Mouse (Mus musculus) myocyte (in vitro differentiated cells): Measurements from ENCODE around the gene Cxxc4. TPM values are rescaled to one million over a fixed set of nuclear protein-coding genes. Genes with fewer than 3 reads are reported as not detected.
"Not testable (repeated sequence)": the region's sequence is repeated elsewhere in the genome, so short reads cannot be mapped to it uniquely, and the experiment has no call there.

Source experiments
- H3K27me3 ChIP-seq: one replicate; pipeline ENCODE4 v1.6.1; 2011; ENCODE audit not compliant: control insufficient read depth, insufficient read depth, insufficient read length
- H3K36me3 ChIP-seq: one replicate; pipeline ENCODE4 v1.6.1; 2011; ENCODE audit not compliant: control insufficient read depth, insufficient read depth
- H3K4me2 ChIP-seq: one replicate; pipeline ENCODE4 v1.6.1; 2011; ENCODE audit warnings: low read depth, control low read depth
- H3K4me3 ChIP-seq: one replicate; pipeline ENCODE4 v1.5.1; 2011; ENCODE audit warnings: mild to moderate bottlenecking, control low read depth, moderate library complexity
- H3K79me2 ChIP-seq: one replicate; pipeline ENCODE4 v1.6.1; 2011; ENCODE audit not compliant: control insufficient read depth, insufficient read depth
- H3ac ChIP-seq: one replicate; pipeline ENCODE4 v1.6.1; 2011; ENCODE audit not compliant: control insufficient read depth, insufficient read length
- CEBPB ChIP-seq: IDR thresholded peaks from 2 replicates; pipeline ENCODE4 v1.6.1; 2011; ENCODE audit warnings: mild to moderate bottlenecking, moderate library complexity; ENCODE audit not compliant: poor library complexity, insufficient read depth, severe bottlenecking
- E2F4 ChIP-seq: IDR thresholded peaks from one replicate; pipeline ENCODE4 v1.6.1; 2011; ENCODE audit warnings: mild to moderate bottlenecking, control low read depth, moderate library complexity; ENCODE audit not compliant: insufficient read depth
- MAX ChIP-seq: IDR thresholded peaks from one replicate; pipeline ENCODE4 v1.6.1; 2011; ENCODE audit warnings: low read depth, mild to moderate bottlenecking, control low read depth
- MYOD1 ChIP-seq, 3 experiments: IDR thresholded peaks; one replicate each; pipeline ENCODE4 v1.6.1; 2011; ENCODE audit warnings: control low read depth in 2 of 3, low read depth in 2 of 3, mild to moderate bottlenecking in 2 of 3, moderate library complexity in 1 of 3; ENCODE audit not compliant: insufficient read length in 2 of 3, control insufficient read depth in 1 of 3
- MYOG ChIP-seq, 3 experiments: IDR thresholded peaks; one replicate each; pipeline ENCODE4 v1.6.1; 2011; ENCODE audit warnings: control low read depth in 2 of 3, low read depth in 2 of 3, mild to moderate bottlenecking in 2 of 3; ENCODE audit not compliant: insufficient read length in 2 of 3, control insufficient read depth in 1 of 3, insufficient read depth in 1 of 3
- POLR2A ChIP-seq: IDR thresholded peaks from one replicate; pipeline ENCODE4 v1.6.1; 2011; ENCODE audit warnings: low read depth, mild to moderate bottlenecking, control low read depth, moderate library complexity; ENCODE audit not compliant: insufficient read length
- POLR2AphosphoS2 ChIP-seq: IDR thresholded peaks from one replicate; pipeline ENCODE4 v1.6.1; 2011; ENCODE audit warnings: low read depth, control low read depth; ENCODE audit not compliant: insufficient read length
- REST ChIP-seq: IDR thresholded peaks from one replicate; pipeline ENCODE4 v1.6.1; 2011; ENCODE audit warnings: mild to moderate bottlenecking, control low read depth, moderate library complexity; ENCODE audit not compliant: insufficient read depth, insufficient read length
- SRF ChIP-seq: IDR thresholded peaks from one replicate; pipeline ENCODE4 v1.6.1; 2011; ENCODE audit warnings: low read depth; ENCODE audit not compliant: control insufficient read depth, insufficient read length
- TCF12 ChIP-seq: IDR thresholded peaks from one replicate; pipeline ENCODE4 v1.6.1; 2011; ENCODE audit warnings: mild to moderate bottlenecking, control low read depth; ENCODE audit not compliant: poor library complexity, insufficient read depth, severe bottlenecking
- TCF3 ChIP-seq: IDR thresholded peaks from one replicate; pipeline ENCODE4 v1.6.1; 2011; ENCODE audit warnings: low read depth, control low read depth; ENCODE audit not compliant: insufficient read length
- USF1 ChIP-seq: IDR thresholded peaks from one replicate; pipeline ENCODE4 v1.6.1; 2011; ENCODE audit warnings: low read depth, mild to moderate bottlenecking, control low read depth, moderate library complexity
- polyA plus RNA-seq: library from polyadenylated mRNA; unstranded; fragments of >200 nt; fragmentation: generic; extraction: Trizol; gene quantifications from one replicate; pipeline ENCODE4 v1.2.1, GENCODE M21; 2012; ENCODE audit warnings: missing spikeins

Gene Cxxc4
- polyA plus RNA-seq, 1 experiment, result 0.01 TPM

DNA sequence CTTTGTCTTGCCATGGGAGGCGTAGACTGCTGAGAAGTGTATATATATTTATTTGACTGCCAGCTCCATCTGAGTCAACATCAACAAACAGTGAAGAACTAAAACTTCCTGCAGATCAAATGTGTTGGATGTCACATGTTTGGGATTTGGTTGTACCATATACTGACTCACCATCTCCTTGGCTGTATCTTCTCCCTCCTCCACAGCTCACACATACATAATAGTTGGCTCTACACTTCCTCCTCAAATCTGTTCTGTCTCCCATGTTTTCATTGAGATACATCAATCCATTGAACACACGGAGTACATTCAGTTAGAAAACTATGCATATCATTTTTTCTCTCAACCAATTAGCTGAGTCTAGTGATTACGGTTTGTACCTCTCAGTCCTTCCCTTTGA is 29.7 kb upstream of the Cxxc4 start:
- no peak overlapping the region for H3K4me2 ChIP-seq
- no peak for TF ChIP-seq CEBPB
- no peak for TF ChIP-seq POLR2A
- TF ChIP-seq SRF, result no peak
- H3K79me2 ChIP-seq, result no peaks in the 10 kb centered on the region
- H3K4me3 ChIP-seq, result no peak overlapping the region
- H3K36me3 ChIP-seq, result no peaks in the 10 kb centered on the region
- H3K27me3 ChIP-seq, result no peaks in the 10 kb centered on the region
- no peak overlapping the region for H3ac ChIP-seq

DNA sequence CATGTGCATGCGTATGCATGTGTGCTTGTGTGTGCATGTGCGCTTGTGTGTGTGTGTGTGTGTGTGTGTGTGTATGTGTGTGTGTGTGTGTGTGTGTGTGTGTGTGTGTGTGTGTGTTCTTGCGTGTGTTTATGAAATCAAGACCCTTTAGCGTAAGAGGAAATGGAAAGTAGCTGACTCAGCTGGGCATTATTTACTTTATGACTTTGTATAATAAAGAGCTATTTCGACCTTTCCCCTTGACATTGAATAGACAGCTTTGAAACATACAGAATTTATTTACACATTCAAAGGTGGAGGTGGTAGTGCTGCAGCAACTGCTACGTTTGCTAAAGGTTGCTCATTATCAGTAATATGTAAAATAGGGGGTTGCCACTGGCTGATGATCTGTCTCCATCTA is 25.3 kb upstream of the Cxxc4 start:
- Histone ChIP-seq H3K36me3 (no peaks in the 10 kb centered on the region), H3K4me2 (no peak overlapping the region), H3K79me2 (no peaks in the 10 kb centered on the region), H3ac (no peak overlapping the region), H3K4me3 (no peak overlapping the region), H3K27me3 (no peaks in the 10 kb centered on the region)
- TF ChIP-seq POLR2A (no peak), MYOD1 (IDR thresholded peaks at IDR 0.05; ENCODE audit: control insufficient read depth in 1 of 3, insufficient read length in 2 of 3, low read depth in 2 of 3) (no peak), MYOG (IDR thresholded peaks at IDR 0.05; ENCODE audit: control insufficient read depth in 1 of 3, insufficient read depth in 1 of 3, insufficient read length in 2 of 3, low read depth in 2 of 3) (no peak), CEBPB (no peak), REST (no peak), TCF12 (no peak), E2F4 (no peak), MAX (no peak), SRF (no peak), POLR2AphosphoS2 (no peak), USF1 (no peak), TCF3 (no peak)

DNA sequence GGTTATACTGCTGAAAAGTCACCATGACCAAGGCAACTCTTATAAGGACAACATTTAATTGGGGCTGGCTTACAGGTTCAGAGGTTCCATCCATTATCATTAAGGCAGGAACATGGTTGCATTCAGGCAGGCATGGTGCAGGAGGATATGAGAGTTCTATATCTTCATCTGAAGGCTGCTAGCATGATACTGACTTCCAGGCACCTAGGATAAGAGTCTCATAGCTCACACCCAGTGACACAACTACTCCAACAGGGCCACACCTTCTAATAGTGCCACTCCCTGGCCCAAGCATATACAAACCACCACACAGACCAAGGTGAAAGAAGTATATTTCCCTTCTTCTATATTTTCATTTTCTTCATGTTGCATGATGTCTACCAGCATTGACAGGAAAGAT is 16.4 kb upstream of the Cxxc4 start:
- not testable (repeated sequence) for H3K4me2 ChIP-seq, H3K79me2 ChIP-seq, H3ac ChIP-seq, H3K27me3 ChIP-seq, H3K36me3 ChIP-seq, H3K4me3 ChIP-seq

DNA sequence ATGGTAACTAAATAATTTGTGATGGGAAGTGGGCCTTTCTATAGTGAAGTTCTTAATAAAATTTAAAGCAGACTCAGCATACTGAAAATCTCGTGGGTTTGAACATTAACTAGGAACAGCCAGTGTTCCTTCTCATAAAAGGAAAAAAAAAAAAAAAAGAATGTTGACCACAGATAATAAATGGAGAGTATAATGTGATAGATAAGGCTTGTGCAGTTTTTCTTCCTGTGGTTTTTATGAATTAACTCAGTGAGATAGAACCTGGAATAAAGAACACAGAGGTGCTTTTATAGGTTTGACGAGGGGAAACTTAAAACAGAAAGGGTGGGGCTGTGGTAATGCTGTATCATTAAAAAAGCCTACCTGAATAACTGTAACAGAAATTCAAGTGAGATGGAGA is 15.3 kb upstream of the Cxxc4 start:
- Histone ChIP-seq H3ac (no peak overlapping the region), H3K4me3 (no peak overlapping the region), H3K79me2 (no peaks in the 10 kb centered on the region), H3K36me3 (no peaks in the 10 kb centered on the region), H3K4me2 (no peak overlapping the region), H3K27me3 (no peaks in the 10 kb centered on the region)
- TF ChIP-seq MAX (no peak), TCF12 (no peak), TCF3 (no peak), REST (no peak), SRF (no peak), MYOG (IDR thresholded peaks at IDR 0.05; ENCODE audit: control insufficient read depth in 1 of 3, insufficient read depth in 1 of 3, insufficient read length in 2 of 3, low read depth in 2 of 3) (no peak), E2F4 (no peak), POLR2AphosphoS2 (no peak), USF1 (no peak), CEBPB (no peak), MYOD1 (IDR thresholded peaks at IDR 0.05; ENCODE audit: control insufficient read depth in 1 of 3, insufficient read length in 2 of 3, low read depth in 2 of 3) (no peak), POLR2A (no peak)

DNA sequence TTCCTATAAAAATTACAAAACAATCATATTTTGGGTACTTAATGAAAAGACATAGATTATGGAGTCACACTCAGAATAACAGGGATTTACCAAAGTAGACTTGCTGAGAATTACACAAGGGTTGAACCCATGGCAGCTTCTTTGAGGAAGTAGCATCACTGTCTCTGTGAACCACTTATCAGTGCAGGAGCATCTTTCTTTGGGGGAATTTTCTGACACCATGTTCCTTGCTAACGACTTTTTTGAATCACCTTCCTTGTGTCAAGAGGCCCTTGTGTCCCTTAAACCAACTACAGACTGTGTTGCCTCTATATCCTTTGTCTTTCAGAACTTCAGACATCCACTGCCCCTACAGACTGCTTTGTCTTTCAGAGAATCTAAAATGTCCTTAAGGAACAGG is 13.7 kb upstream of the Cxxc4 start:
- Histone ChIP-seq H3K4me2 (no peak overlapping the region), H3K27me3 (no peaks in the 10 kb centered on the region), H3ac (no peak overlapping the region), H3K4me3 (no peak overlapping the region), H3K36me3 (no peaks in the 10 kb centered on the region), H3K79me2 (no peaks in the 10 kb centered on the region)
- TF ChIP-seq SRF, result no peak
- no peak for TF ChIP-seq TCF3
- no peak for TF ChIP-seq E2F4
- TF ChIP-seq POLR2A, result no peak

DNA sequence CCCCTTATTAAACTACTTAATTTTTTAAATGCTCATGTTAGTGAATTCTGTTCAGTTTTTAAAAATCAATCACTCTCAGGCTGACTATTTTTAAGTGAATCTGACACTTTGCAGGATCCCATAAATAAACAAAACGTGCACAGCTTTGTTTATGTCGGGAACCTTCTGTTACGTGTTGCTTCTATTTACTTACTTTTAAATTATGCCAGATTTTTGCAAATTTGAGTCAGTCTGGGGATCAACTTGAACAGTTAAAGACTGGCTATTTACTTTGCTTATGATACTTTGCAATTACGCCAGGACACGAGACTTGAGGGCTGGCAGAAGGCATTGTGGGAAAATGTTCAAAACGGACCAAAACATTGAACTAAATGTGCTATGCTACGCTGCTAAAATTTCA is 12.3 kb upstream of the Cxxc4 start:
- no peaks in the 10 kb centered on the region for H3K36me3 ChIP-seq
- H3ac ChIP-seq, result no peak overlapping the region
- H3K4me2 ChIP-seq, result no peak overlapping the region
- H3K4me3 ChIP-seq, result no peak overlapping the region
- no peaks in the 10 kb centered on the region for H3K27me3 ChIP-seq
- no peak for TF ChIP-seq CEBPB
- no peak for TF ChIP-seq MAX
- TF ChIP-seq MYOD1 (IDR thresholded peaks at IDR 0.05; ENCODE audit: control insufficient read depth in 1 of 3, insufficient read length in 2 of 3, low read depth in 2 of 3), result no peak
- TF ChIP-seq REST, result no peak
- no peak for TF ChIP-seq E2F4
- no peak for TF ChIP-seq SRF
- no peak for TF ChIP-seq TCF3
- no peak for TF ChIP-seq TCF12
- no peak for TF ChIP-seq POLR2AphosphoS2
- no peak for TF ChIP-seq USF1
- no peak for TF ChIP-seq MYOG (IDR thresholded peaks at IDR 0.05; ENCODE audit: control insufficient read depth in 1 of 3, insufficient read depth in 1 of 3, insufficient read length in 2 of 3, low read depth in 2 of 3)
- no peak for TF ChIP-seq POLR2A
- H3K79me2 ChIP-seq, result no peaks in the 10 kb centered on the region
